Mouse (Mus musculus) T-helper 2 cell (primary cell): Measurements from ENCODE around the gene Midn.

Source experiments
- in situ Hi-C: fragments of 300-600 bp; cut with MboI, MseI; formaldehyde crosslinking; loops from one replicate; pipeline ENCODE4 v1.15.1; 2025; ENCODE audit warnings: high pct_unique_total_duplicates

The Midn gene

GRCm38 (mm10) chr10:80188453-80189024 is 40.5 kb downstream of the Midn start:
- in situ Hi-C loops, result no loop called here

GRCm38 (mm10) chr10:80189999-80190398 is 41.9 kb downstream of the Midn start:
- in situ Hi-C loops, result no loop called here

- in situ Hi-C loops, result no loop called here
Observed at GRCm38 (mm10) chr10:80190491-80191051, 42.5 kb downstream of the Midn start.

GRCm38 (mm10) chr10:80193976-80194375 is 45.9 kb downstream of the Midn start:
- in situ Hi-C loops, result no loop called here

GRCm38 (mm10) chr10:80194441-80194840 is 46.4 kb downstream of the Midn start:
- in situ Hi-C loops, result no loop called here

GRCm38 (mm10) chr10:80196167-80196566 is 48.1 kb downstream of the Midn start:
- in situ Hi-C loops, result no loop called here

- in situ Hi-C loops, result no loop called here
Observed at GRCm38 (mm10) chr10:80196778-80197581, 48.9 kb downstream of the Midn start.

- in situ Hi-C loops, result no loop called here
Observed at GRCm38 (mm10) chr10:80199440-80200008, 51.5 kb downstream of the Midn start.

GRCm38 (mm10) chr10:80200485-80200884 is 52.4 kb downstream of the Midn start:
- in situ Hi-C loops, result no loop called here

GRCm38 (mm10) chr10:80204055-80204454 is 56.0 kb downstream of the Midn start:
- in situ Hi-C loops, result no loop called here

- in situ Hi-C loops, result no loop called here
Observed at GRCm38 (mm10) chr10:80207201-80207600, 59.1 kb downstream of the Midn start.

GRCm38 (mm10) chr10:80207676-80208075 is 59.6 kb downstream of the Midn start:
- in situ Hi-C loops, result no loop called here
